Mouse (Mus musculus) lung, postnatal 25 days (tissue): ENCODE measurements around the gene Dynlt1c.
"Not testable (repeated sequence)": the region's sequence is repeated elsewhere in the genome, so short reads cannot be mapped to it uniquely, and the experiment has no call there.

ENCODE experiments used
- DNase-seq: peaks from one replicate; pipeline ENCODE4 v3.0.0; 2022; ENCODE audit warnings: low spot score

Gene Dynlt1c

GRCm38 (mm10) chr17:6655087-6655511, 53.6 kb downstream of the Dynlt1c start:
- peak; percentile 66 for DNase-seq

GRCm38 (mm10) chr17:6655567-6656281, 54.3 kb downstream of the Dynlt1c start, which contains the start of gene Dynlt1f:
Gene Dynlt1f (minus strand): TSS chr17:6655900.
- peak; percentile 84 for DNase-seq

GRCm38 (mm10) chr17:6656471-6656870, 55.0 kb downstream of the Dynlt1c start:
- DNase-seq = not testable (repeated sequence)

DNA sequence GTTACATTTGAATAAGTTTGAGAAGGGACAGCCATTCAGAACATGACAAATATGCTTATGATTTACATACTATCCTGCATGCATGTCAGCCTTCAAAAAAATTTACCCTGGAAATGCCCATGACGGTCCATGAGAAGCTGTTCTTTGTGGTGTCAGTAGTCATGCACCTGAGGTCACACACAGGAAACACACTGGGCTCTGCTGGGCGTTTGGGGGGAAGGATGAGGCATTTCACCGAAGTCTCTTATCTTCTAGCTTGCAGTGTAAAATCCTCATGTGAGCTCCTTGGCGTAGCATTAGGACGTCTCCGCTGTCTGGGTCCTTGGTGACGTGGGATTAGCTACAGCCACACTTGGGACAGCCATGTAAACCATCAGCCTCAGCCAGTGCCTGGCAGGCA, 57.3 kb downstream of the Dynlt1c start, which contains the start of gene Sytl3:
TSS of gene Sytl3 (plus strand) at position 293 of the 400 bp plus-strand sequence.
- DNase-seq = not testable (repeated sequence)
